Mouse (Mus musculus): ENCODE measurements around the gene Gm11733. TPM values are rescaled to one million over a fixed set of nuclear protein-coding genes. Genes with fewer than 3 reads are reported as not detected.

Gm11733 gene
- polyA plus RNA-seq, 1 experiment from 2014 or later: not detected

GRCm38 (mm10) chr11:117479746-117480145 lies 4.4 kb upstream of the Gm11733 start:
- no peak for ATAC-seq (ENCODE audit: low FRiP score, low read depth)
- H3K27me3 ChIP-seq (replicated peaks): 0 out of 2 replicates have a peak, but pooled peaks cover 3% of the 10 kb centered on the region
- peaks cover 63% of the 10 kb centered on the region for H3K4me1 ChIP-seq

DNA sequence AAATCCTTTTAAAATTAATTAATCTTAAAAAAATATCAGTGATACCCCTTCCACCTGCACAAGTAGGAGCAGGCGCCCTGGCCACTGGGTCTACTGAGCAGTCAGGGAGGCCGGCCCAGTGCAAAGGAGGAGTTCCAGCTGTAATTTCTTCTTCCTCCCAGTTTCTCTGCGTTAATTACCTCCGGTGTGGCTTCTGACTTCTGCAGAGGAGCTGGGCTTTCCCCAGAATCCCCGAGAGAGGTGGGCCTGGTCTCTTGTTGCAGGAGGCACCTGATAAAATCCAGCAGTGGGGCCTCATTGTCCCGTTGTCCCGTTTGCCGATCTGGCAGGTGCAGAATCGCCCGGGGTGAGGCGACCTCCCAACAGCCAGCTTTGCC lies 1.9 kb upstream of the Gm11733 start:
- Histone ChIP-seq H3K9me3 (peaks cover 4% of the 10 kb centered on the region; the same call in 1 of the 2 replicates), H3K4me1 (peaks cover 64% of the 10 kb centered on the region), H3K27me3 (replicated peaks) (0 out of 2 replicates have a peak, but pooled peaks cover 3% of the 10 kb centered on the region), H3K4me3 (no peak overlapping the region), H3K27ac (peak overlapping the region; percentile 54), H3K4me2 (replicated peaks) (peak overlapping the region; percentile 54), H3K36me3 (no peaks in the 10 kb centered on the region), H3K9ac (0 out of 2 replicates have a peak overlapping the region, but pooled peaks have one; percentile 30)
- no peak for ATAC-seq (ENCODE audit: low FRiP score, low read depth)
- 12% methylated on average over 11 of the region's 11 CpGs for WGBS

More at GRCm38 (mm10) chr11:117479746-117480145, 4.4 kb upstream of the Gm11733 start:
- 47% methylated on average over 12 of the region's 12 CpGs for WGBS
- Histone ChIP-seq H3K9me3 (peaks cover 4% of the 10 kb centered on the region; the same call in 1 of the 2 replicates), H3K9ac (0 out of 2 replicates have a peak overlapping the region, but pooled peaks have one; percentile 26), H3K4me3 (no peak overlapping the region), H3K27ac (peak overlapping the region; percentile 74), H3K36me3 (no peaks in the 10 kb centered on the region), H3K4me2 (replicated peaks) (peak overlapping the region; percentile 36; the same call in 1 of the 2 replicates)

- peak; percentile 24; the same call in 1 of the 2 replicates for ATAC-seq (ENCODE audit: low FRiP score, low read depth)
- Histone ChIP-seq H3K4me3 (no peak overlapping the region), H3K4me1 (peaks cover 64% of the 10 kb centered on the region), H3K36me3 (no peaks in the 10 kb centered on the region), H3K27me3 (replicated peaks) (0 out of 2 replicates have a peak, but pooled peaks cover 3% of the 10 kb centered on the region), H3K9me3 (no peaks in the 10 kb centered on the region), H3K27ac (peak overlapping the region; percentile 54), H3K9ac (peak overlapping the region; percentile 30; the same call in 1 of the 2 replicates), H3K4me2 (replicated peaks) (peak overlapping the region; percentile 54)
- WGBS: 2% methylated on average over 23 of the region's 26 CpGs
Observed at GRCm38 (mm10) chr11:117482677-117483511, 1.3 kb upstream of the Gm11733 start.

DNA sequence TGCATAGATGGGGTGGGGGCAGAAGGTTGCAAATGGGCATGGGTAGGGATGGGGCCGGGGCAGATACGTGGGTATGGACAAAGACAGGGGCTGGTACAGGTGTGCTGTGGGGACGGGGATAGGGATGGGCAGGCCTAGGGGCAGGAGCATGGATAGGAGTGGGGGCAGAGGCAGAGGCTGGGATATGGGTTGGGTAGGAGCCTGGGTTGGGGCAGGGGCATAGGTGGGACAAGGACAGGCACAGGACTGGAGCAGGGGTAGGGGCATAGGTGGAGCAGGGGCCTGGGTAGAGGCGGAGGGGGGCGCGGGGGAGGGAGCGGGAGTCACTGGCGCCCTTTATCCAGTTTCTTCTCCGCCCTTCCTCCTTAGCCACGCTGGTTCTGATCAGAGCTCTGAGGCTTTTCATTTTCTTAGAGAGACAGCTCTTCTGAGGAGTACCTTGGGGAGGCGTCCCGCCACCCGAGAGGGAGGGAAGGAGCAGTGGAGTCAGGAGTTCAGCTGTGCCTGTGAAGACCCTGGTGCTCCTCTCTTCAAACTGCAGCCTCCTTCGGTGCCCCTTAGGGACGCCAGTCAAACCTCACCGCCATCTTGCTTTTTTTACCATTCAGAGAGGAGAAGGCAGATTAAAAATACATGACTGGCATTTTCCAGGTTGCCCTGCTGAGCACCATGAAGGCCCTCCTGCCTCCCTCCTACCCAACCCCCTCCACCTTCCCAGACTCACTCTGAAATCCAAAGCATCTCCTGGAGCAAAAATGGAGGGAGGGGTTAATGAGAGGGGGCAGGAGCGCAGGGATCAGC lies 7.4 kb downstream of the Gm11733 start:
- no peak overlapping the region for H3K4me3 ChIP-seq
- no peaks in the 10 kb centered on the region for H3K27me3 ChIP-seq (replicated peaks)
- H3K4me1 ChIP-seq: peaks cover 22% of the 10 kb centered on the region
- peaks cover 8% of the 10 kb centered on the region; the same call in 1 of the 2 replicates for H3K9me3 ChIP-seq
- WGBS: 82% methylated on average over 17 of the region's 17 CpGs
- no peak overlapping the region for H3K4me2 ChIP-seq (replicated peaks)
- no peak overlapping the region for H3K27ac ChIP-seq
- H3K9ac ChIP-seq: no peak overlapping the region
- ATAC-seq (ENCODE audit: low FRiP score, low read depth): no peak
- H3K36me3 ChIP-seq: no peaks in the 10 kb centered on the region

DNA sequence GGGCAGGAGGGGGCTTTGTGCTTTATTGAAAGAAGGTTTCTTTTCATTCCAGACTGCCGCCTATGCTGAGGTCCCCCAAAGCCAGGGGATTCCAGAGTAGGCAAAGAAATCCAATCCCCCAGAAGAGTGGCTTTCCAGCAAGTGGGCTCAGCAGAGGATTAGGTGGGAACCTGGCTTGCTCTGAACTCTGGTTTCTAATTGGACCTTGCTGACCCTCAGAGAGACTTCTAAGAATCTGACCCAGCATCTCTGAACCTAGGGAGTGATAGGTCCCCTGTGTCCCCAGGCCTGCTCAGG lies 8.0 kb downstream of the Gm11733 start:
- no peak overlapping the region for H3K4me2 ChIP-seq (replicated peaks)
- 17% methylated on average over 1 of the region's 1 CpGs for WGBS
- H3K27ac ChIP-seq: no peak overlapping the region
- H3K4me1 ChIP-seq: peaks cover 28% of the 10 kb centered on the region
- no peak overlapping the region for H3K9ac ChIP-seq
- peaks cover 8% of the 10 kb centered on the region; the same call in 1 of the 2 replicates for H3K9me3 ChIP-seq
- ATAC-seq (ENCODE audit: low FRiP score, low read depth): no peak
- H3K36me3 ChIP-seq: no peaks in the 10 kb centered on the region
- H3K4me3 ChIP-seq: no peak overlapping the region
- H3K27me3 ChIP-seq (replicated peaks): no peaks in the 10 kb centered on the region

DNA sequence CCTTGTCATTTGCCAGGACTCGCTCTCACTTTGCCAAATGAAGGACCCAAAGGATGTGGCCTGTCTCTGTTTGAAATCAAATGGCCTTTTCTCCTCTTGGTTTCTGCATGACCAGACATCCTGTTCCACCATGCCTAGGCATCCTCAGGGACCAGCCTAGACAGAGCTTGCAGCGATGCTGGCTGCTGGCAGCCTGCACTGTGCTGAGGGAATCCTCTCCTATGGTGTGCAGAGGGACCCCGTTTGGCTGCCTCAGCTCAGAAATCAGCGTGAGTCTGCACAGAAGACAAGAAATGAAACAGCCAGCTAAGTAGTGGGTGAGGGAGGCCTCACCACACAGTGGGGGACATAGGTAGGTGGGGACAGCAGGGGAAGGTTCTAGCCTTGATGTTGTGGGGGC lies 12.6 kb downstream of the Gm11733 start:
- H3K27ac ChIP-seq: peak overlapping the region; percentile 76
- 0 out of 2 replicates have a peak, but pooled peaks have one; percentile 45 for ATAC-seq (ENCODE audit: low FRiP score, low read depth)
- H3K4me3 ChIP-seq: no peak overlapping the region
- H3K4me1 ChIP-seq: peaks cover 42% of the 10 kb centered on the region
- peak overlapping the region; percentile 35; the same call in 1 of the 2 replicates for H3K9ac ChIP-seq
- no peaks in the 10 kb centered on the region for H3K36me3 ChIP-seq
- H3K4me2 ChIP-seq (replicated peaks): peak overlapping the region; percentile 51
- no peaks in the 10 kb centered on the region for H3K9me3 ChIP-seq
- no peaks in the 10 kb centered on the region for H3K27me3 ChIP-seq (replicated peaks)
- 19% methylated on average over 4 of the region's 4 CpGs for WGBS

DNA sequence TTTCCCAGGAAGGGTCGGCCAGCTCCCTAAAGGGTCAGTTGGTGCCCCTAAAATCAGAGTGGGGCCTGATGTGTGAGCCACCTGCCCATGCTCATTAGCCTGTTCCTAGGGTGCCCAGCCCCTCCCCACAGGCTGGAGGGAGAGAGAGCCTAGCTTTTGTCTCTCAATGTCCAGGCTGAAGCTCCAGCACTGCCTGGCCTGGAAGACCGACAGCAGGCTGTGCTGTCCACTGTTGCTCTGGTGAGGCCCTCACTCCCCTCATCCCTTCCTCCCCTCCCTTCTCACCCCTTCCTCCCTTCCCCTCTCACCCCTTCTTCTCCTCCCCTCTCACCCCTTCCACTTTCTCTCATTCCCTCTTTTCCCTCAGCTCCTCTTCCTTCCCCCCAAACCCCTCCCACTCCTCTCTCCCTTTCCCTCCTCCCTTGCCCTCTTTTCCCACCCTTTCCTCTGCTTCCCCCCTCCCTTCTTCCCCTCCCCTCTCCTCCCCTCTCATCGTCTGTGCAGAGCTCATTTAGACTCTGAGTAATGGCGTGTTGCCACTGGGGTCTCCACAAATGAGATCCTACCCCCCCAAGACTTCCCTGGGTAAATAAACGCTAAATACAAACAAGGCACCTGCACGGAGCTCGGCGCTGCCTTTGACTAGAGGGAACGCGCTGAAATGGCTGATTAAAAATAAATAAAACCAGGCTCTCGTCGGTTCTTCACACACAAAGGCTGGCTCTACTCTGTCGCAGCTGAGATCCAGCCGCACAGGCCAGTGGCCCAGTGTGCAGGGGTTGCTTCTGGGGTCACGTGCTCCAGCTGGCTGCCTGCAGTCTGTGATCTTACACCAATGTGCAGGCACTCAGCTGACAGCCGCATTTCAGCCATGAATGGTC lies 13.3 kb downstream of the Gm11733 start:
- no peaks in the 10 kb centered on the region for H3K36me3 ChIP-seq
- H3K4me2 ChIP-seq (replicated peaks): peak overlapping the region; percentile 51
- peak overlapping the region; percentile 76 for H3K27ac ChIP-seq
- peak overlapping the region; percentile 35; the same call in 1 of the 2 replicates for H3K9ac ChIP-seq
- no peaks in the 10 kb centered on the region for H3K9me3 ChIP-seq
- H3K27me3 ChIP-seq (replicated peaks): no peaks in the 10 kb centered on the region
- peaks cover 35% of the 10 kb centered on the region for H3K4me1 ChIP-seq
- ATAC-seq (ENCODE audit: low FRiP score, low read depth): peak; percentile 93
- H3K4me3 ChIP-seq: 0 out of 2 replicates have a peak overlapping the region, but pooled peaks have one; percentile 9
- 11% methylated on average over 16 of the region's 16 CpGs for WGBS

DNA sequence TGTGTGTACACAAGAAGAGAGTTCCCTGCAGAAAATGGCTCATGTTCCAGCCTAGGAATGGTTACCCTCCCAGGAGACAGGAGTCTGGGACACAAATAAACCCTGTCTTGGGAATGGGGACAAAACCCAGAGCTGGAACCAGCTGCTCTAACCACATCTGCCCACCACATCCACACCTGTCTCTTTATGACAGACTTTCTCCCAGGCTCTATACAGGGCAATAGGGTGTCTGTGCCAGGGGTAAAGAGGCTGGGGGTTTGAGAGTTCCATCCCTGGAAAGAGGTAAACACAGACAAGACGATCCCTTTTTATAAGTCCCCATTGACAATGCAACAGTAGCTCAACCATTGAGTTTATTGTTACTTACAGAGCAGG lies 14.0 kb downstream of the Gm11733 start:
- Histone ChIP-seq H3K4me3 (no peak overlapping the region), H3K27me3 (replicated peaks) (no peaks in the 10 kb centered on the region), H3K9me3 (no peaks in the 10 kb centered on the region), H3K27ac (peak overlapping the region; percentile 76), H3K36me3 (no peaks in the 10 kb centered on the region), H3K9ac (no peak overlapping the region), H3K4me1 (peaks cover 32% of the 10 kb centered on the region), H3K4me2 (replicated peaks) (peak overlapping the region; percentile 51)
- peak; percentile 43 for ATAC-seq (ENCODE audit: low FRiP score, low read depth)
- WGBS: 47% methylated on average over 1 of the region's 1 CpGs

DNA sequence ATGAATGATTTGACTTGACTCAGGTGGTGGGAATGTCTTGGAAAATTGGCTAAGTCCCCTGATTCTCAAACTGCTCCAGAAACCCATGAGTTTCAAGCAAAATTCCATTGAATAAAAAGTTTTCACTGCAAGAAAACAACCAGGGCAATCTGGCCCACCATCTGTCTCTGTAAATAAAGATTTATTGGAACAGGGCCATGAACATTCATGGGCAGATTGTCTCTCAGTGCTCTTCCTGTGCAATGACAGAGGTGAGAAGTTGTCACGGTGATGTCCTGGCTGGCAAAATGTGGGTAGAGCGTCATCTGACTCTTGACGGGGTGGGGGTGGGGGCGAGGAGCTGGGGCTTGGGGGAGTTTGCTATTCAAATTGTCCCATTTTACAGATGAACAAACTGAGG lies 24.8 kb downstream of the Gm11733 start:
- no peak for ATAC-seq (ENCODE audit: low FRiP score, low read depth)
- Histone ChIP-seq H3K9ac (no peak overlapping the region), H3K27me3 (replicated peaks) (no peaks in the 10 kb centered on the region), H3K27ac (no peak overlapping the region), H3K4me1 (no peaks in the 10 kb centered on the region), H3K4me2 (replicated peaks) (no peak overlapping the region), H3K4me3 (no peak overlapping the region), H3K9me3 (no peaks in the 10 kb centered on the region), H3K36me3 (no peaks in the 10 kb centered on the region)
- WGBS: 91% methylated on average over 4 of the region's 4 CpGs

DNA sequence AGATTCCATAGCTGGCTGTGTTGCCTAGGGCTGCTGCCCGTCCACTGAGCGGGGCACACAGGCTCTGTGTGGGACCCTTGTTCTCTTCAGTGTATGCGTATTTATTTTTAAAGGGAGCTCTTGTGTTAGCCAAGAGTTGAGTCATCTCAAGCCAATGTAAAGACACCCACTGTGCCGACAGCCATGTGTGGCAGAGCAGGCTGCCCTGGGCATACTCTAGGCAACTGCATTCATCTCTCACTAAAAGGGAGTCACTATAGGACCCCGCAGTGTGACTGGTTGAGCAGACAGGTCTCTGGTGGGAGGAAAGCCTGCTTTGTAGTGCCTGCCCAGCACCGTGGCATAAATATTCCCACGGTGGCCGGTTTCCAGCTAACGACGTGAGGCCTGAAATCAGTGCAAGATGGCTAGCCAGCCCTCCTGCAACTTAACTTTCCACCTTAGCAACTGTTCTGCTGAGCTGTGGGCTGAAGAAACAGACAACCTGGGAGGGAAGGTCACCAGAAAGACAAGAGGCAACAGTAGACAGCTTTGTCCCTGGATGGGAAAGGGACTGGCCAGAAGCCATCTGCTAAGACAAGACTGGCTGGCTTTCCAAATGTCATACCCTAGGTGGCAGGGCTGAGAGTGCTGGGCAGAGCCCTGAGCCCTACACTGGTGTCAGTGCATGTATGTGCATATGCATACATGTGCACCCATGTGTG lies 31.7 kb downstream of the Gm11733 start:
- Histone ChIP-seq H3K9me3 (peaks cover 8% of the 10 kb centered on the region; the same call in 1 of the 2 replicates), H3K27me3 (replicated peaks) (no peaks in the 10 kb centered on the region), H3K4me1 (peaks cover 5% of the 10 kb centered on the region; the same call in 1 of the 2 replicates), H3K4me3 (no peak overlapping the region), H3K9ac (no peak overlapping the region), H3K36me3 (no peaks in the 10 kb centered on the region), H3K27ac (no peak overlapping the region), H3K4me2 (replicated peaks) (no peak overlapping the region)
- no peak for ATAC-seq (ENCODE audit: low FRiP score, low read depth)
- 75% methylated on average over 10 of the region's 10 CpGs for WGBS

- no peak overlapping the region for H3K27ac ChIP-seq
- peaks cover 5% of the 10 kb centered on the region; the same call in 1 of the 2 replicates for H3K4me1 ChIP-seq
- ATAC-seq (ENCODE audit: low FRiP score, low read depth): no peak
- H3K4me2 ChIP-seq (replicated peaks): no peak overlapping the region
- H3K4me3 ChIP-seq: no peak overlapping the region
- H3K36me3 ChIP-seq: no peaks in the 10 kb centered on the region
- H3K27me3 ChIP-seq (replicated peaks): no peaks in the 10 kb centered on the region
- 96% methylated on average over 3 of the region's 3 CpGs for WGBS
- no peak overlapping the region for H3K9ac ChIP-seq
- peaks cover 8% of the 10 kb centered on the region; the same call in 1 of the 2 replicates for H3K9me3 ChIP-seq
Observed at GRCm38 (mm10) chr11:117516422-117516796, 32.2 kb downstream of the Gm11733 start.
